Mouse (Mus musculus): Measurements from ENCODE around the gene Adcy2. TPM values are rescaled to one million over a fixed set of nuclear protein-coding genes. Genes with fewer than 3 reads are reported as not detected.

The Adcy2 gene
- polyA plus RNA-seq, 1 experiment from 2014 or later, result 4.9 TPM

DNA sequence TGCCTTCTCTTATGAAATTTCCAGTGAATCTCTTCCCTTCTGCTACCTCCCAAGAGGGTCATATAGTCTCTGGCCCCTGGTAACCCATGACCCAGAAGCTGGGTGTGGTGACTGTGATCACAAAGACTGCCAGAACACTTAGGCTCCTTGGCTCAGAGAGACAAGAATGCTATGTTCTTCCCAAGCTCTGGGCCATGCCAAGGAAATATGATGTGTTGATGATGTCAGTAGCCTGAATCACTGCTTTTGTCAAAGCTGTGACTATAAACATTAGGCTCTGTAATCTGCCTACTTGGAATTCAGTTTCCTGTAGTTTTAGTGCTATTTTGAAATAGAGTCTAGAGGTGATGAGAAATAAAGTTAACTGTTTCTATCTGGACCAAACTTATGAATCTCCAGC is 206.1 kb downstream of the Adcy2 start:
- Histone ChIP-seq H3K4me2 (no peak overlapping the region), H3K4me1 (replicated peaks) (no peaks in the 10 kb centered on the region), H3K4me3 (no peak overlapping the region), H3K27me3 (no peaks in the 10 kb centered on the region), H3K9ac (no peak overlapping the region), H3K36me3 (no peaks in the 10 kb centered on the region), H3K27ac (no peak overlapping the region), H3K9me3 (no peaks in the 10 kb centered on the region)
- no peak for ATAC-seq (ENCODE audit: low FRiP score)

DNA sequence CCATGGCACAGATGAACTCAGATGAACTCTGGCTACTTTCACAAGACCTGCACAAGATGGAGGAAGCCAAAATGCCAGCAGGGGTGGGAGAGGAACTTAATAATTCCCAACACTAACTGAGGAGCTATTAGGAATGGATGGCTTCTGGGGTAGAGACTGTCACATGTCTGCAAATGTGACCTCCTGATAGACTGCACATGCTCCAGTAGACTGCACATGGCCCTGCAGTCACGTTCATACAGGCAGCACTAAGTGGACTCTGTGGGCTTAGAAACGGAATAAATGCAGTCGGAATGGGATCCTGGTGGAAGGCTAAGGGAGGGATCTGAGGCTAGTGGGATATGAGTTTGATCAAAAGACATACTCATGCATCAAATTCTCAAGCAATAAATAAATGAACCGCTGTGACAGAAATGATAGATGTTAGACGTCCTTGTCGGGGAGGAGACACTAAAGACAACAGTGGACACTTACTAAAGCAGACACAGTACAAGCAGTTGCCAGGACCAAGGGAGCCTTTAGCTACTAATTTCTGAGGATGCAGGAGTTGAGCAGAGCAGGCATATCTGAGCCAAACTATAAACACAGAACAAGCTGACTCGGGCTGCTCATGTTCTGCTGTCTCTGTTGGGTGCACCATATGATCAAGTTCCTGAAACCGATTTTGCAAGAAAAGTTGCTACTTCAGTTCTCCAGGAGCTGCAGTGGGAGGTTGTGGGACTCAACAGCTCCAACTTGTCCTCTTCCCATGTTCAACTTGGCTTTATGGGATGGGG is 211.9 kb downstream of the Adcy2 start:
- Histone ChIP-seq H3K9ac (no peak overlapping the region), H3K9me3 (no peaks in the 10 kb centered on the region), H3K36me3 (no peaks in the 10 kb centered on the region), H3K4me1 (replicated peaks) (no peaks in the 10 kb centered on the region), H3K27ac (no peak overlapping the region), H3K4me2 (no peak overlapping the region), H3K27me3 (no peaks in the 10 kb centered on the region), H3K4me3 (no peak overlapping the region)
- WGBS, result 91% methylated on average over 8 of the region's 8 CpGs
- no peak for ATAC-seq (ENCODE audit: low FRiP score)

DNA sequence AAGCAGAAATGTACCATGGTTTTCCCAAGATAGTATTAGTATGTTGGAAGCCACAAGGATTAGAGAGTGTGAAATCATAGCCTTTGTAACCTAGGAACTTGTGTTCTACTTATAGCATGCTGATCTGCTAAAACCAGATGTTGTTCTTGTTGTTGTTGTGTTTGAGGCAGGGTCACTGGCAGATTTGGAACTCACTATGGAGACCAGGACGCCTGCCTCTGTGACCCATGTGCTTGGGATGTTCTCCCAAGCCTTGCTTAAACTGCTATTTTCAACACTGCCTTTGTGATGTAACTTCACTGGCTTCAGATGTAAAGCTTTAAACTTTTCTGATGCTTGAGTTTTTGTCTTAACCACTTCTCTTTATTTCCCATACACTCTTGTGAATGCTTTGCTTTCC is 216.2 kb downstream of the Adcy2 start:
- no peak for ATAC-seq (ENCODE audit: low FRiP score)
- 61% methylated on average over 1 of the region's 1 CpGs for WGBS
- no peaks in the 10 kb centered on the region for H3K36me3 ChIP-seq

DNA sequence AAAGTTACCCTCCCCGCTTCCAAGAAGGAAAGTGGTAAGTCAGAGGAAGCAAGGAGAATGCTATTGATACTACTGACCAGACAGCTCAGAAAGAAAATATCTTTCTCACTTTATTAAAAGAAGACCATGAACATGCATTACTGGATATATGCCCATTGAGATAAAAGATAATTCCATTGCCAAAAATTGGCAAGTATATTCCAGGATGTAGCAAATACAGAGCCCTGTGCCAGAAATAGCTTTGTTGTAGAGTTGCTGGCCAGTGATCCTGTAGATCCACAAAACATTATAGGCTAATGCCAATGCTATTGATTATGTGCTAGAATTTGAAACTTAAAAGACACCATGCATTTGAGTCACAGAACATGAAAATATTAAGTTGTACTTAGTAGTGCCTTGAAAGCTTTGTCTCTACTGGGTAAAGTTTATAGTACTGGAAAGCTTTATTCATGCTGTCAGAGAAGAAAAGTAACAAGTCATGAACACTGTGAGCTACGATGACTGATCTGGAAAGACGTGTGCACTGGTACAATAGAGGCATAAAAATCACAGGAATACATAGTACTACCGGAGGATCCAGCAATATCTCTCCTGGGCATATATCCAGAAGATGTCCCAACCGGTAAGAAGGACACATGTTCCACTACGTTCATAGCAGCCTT is 221.2 kb downstream of the Adcy2 start:
- WGBS, result 94% methylated on average over 6 of the region's 6 CpGs
- no peak overlapping the region for H3K27ac ChIP-seq
- H3K4me2 ChIP-seq, result no peak overlapping the region
- no peaks in the 10 kb centered on the region for H3K36me3 ChIP-seq
- H3K9me3 ChIP-seq, result no peaks in the 10 kb centered on the region
- no peak overlapping the region for H3K4me3 ChIP-seq
- no peaks in the 10 kb centered on the region for H3K27me3 ChIP-seq
- no peak overlapping the region for H3K9ac ChIP-seq
- no peaks in the 10 kb centered on the region for H3K4me1 ChIP-seq (replicated peaks)
- ATAC-seq (ENCODE audit: low FRiP score), result no peak

More for the DNA sequence above, 216.2 kb downstream of the Adcy2 start:
- Histone ChIP-seq H3K27ac (no peak overlapping the region), H3K4me1 (replicated peaks) (no peaks in the 10 kb centered on the region), H3K27me3 (no peaks in the 10 kb centered on the region), H3K9me3 (no peaks in the 10 kb centered on the region), H3K4me2 (no peak overlapping the region), H3K4me3 (no peak overlapping the region), H3K9ac (no peak overlapping the region)

DNA sequence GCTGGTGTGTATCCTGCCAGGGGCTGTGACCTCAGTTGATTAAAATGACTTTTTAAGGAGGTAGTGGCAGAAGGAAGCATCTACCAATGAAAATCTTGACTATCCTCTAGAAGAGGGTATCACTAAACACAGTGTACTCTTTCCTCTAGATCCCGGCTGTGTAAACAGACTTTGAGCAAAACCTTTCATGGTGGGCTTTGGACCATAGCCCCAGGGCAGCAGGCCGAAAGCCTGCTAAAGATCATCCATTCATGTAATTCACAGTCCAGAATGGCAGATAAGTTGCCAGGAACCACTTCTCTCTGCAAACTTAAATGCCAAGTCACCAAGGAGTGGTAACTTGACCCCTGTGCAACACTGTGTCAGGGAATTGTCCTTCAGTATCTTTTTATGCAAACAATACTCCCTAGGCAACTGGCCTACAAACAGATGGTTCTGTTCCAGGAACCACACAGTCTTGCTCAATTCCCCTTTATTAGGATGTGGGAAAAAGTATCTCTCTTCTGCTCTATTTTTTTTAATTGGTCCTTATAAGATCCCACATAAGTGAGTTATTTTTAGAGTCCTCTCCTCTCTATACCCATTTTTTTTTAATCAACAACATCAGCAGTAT is 225.6 kb downstream of the Adcy2 start:
- Histone ChIP-seq H3K4me3 (no peak overlapping the region), H3K4me2 (no peak overlapping the region), H3K27ac (no peak overlapping the region), H3K9me3 (no peaks in the 10 kb centered on the region), H3K36me3 (no peaks in the 10 kb centered on the region), H3K9ac (no peak overlapping the region), H3K4me1 (replicated peaks) (no peaks in the 10 kb centered on the region), H3K27me3 (no peaks in the 10 kb centered on the region)
- WGBS, result 72% methylated on average over 2 of the region's 2 CpGs
- no peak for ATAC-seq (ENCODE audit: low FRiP score)

DNA sequence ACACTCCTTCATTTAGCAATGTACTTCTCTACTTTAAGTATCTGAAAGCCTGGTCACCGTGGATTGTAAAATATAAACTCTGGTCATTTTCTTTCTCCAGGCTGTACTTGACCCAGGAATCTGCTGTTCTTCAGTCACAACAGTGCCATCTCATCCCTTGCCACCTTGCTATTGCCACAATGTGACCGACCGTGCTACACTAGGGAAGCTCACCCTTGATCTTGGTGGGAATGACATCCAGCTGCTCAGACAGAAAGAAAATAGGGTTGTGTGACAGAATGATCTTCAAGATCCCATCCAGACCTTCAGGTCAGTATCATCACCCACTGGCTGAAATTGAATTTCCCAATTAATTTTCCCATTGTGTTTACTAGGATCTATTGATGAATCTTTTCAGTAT is 230.8 kb downstream of the Adcy2 start:
- Histone ChIP-seq H3K4me2 (no peak overlapping the region), H3K4me1 (replicated peaks) (no peaks in the 10 kb centered on the region), H3K27ac (no peak overlapping the region), H3K4me3 (no peak overlapping the region), H3K9ac (no peak overlapping the region), H3K36me3 (no peaks in the 10 kb centered on the region), H3K9me3 (no peaks in the 10 kb centered on the region), H3K27me3 (no peaks in the 10 kb centered on the region)
- ATAC-seq (ENCODE audit: low FRiP score), result no peak
- WGBS, result 92% methylated on average over 3 of the region's 3 CpGs

DNA sequence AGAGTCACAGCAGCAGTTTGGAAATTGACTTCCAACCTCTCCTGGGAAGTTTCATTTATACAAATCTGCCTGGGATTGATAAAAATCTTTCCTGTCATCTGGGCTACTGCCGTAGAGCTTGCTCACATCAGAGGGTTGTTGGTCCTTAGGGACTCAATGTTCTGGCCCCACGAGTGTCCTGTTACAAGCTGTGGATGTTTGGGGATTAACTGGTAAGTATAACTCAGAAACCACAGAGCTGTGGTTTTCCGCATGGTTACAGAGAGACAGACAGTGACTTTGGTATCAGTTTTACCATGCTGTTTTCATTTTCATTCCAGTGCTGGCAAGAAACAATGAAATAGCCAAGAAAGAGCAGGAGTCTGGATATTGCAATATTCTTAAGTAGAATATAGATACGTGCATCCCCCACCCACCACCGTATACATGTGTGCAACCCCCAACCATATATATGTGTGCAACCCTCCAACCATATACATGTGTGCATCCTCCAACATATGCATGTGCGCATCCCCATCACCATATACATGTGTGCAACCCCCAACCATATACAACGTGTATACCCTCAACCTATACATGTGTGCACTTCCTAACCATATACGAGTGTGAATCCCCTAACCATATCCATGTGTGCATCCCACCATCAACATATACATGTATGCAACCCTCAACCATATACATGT is 233.3 kb downstream of the Adcy2 start:
- H3K9ac ChIP-seq, result no peak overlapping the region
- H3K27ac ChIP-seq, result no peak overlapping the region
- H3K4me3 ChIP-seq, result no peak overlapping the region
- H3K4me1 ChIP-seq (replicated peaks), result no peaks in the 10 kb centered on the region
- whole genome bisulfite sequencing, result 86% methylated on average over 8 of the region's 8 CpGs
- H3K36me3 ChIP-seq, result no peaks in the 10 kb centered on the region
- H3K27me3 ChIP-seq, result no peaks in the 10 kb centered on the region
- no peak overlapping the region for H3K4me2 ChIP-seq
- ATAC-seq (ENCODE audit: low FRiP score), result no peak
- no peaks in the 10 kb centered on the region for H3K9me3 ChIP-seq

- no peak overlapping the region for H3K27ac ChIP-seq
- no peaks in the 10 kb centered on the region for H3K27me3 ChIP-seq
- no peak overlapping the region for H3K4me3 ChIP-seq
- 88% methylated on average over 3 of the region's 3 CpGs for WGBS
- H3K4me1 ChIP-seq (replicated peaks), result no peaks in the 10 kb centered on the region
- no peak for ATAC-seq (ENCODE audit: low FRiP score)
- no peaks in the 10 kb centered on the region for H3K9me3 ChIP-seq
- H3K4me2 ChIP-seq, result no peak overlapping the region
- no peaks in the 10 kb centered on the region for H3K36me3 ChIP-seq
- H3K9ac ChIP-seq, result no peak overlapping the region
Measured at GRCm38 (mm10) chr13:68764614-68765013, 234.7 kb downstream of the Adcy2 start.

DNA sequence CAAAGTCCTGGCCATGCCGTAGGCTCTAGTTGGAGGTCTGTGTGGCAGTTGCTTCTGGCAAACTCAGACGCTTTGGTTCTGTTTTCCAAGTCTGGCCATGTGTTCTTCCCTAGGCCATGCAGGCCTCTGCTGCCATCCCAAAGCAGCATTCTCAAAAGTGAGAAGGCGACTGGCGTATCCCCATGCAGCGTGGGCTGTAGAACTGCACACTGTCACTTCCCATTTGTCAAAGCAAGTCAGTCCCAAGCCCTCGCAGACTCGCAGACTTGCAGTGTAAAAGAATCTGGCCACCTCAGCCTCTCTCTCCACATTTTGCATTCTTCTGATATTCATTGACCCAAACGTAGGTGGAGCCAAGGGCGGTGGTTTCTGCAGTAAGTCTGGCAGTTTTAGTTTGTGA is 249.5 kb downstream of the Adcy2 start:
- H3K4me1 ChIP-seq (replicated peaks), result no peaks in the 10 kb centered on the region
- H3K4me3 ChIP-seq, result no peak overlapping the region
- no peaks in the 10 kb centered on the region for H3K36me3 ChIP-seq
- H3K27ac ChIP-seq, result no peak overlapping the region
- 73% methylated on average over 9 of the region's 9 CpGs for WGBS
- ATAC-seq (ENCODE audit: low FRiP score), result no peak
- H3K9me3 ChIP-seq, result no peaks in the 10 kb centered on the region
- H3K4me2 ChIP-seq, result no peak overlapping the region
- no peak overlapping the region for H3K9ac ChIP-seq
- no peaks in the 10 kb centered on the region for H3K27me3 ChIP-seq

- H3K27me3 ChIP-seq, result no peaks in the 10 kb centered on the region
- 93% methylated on average over 2 of the region's 2 CpGs for WGBS
- no peaks in the 10 kb centered on the region for H3K36me3 ChIP-seq
- H3K4me2 ChIP-seq, result no peak overlapping the region
- H3K9me3 ChIP-seq, result no peaks in the 10 kb centered on the region
- no peak for ATAC-seq (ENCODE audit: low FRiP score)
- H3K9ac ChIP-seq, result no peak overlapping the region
- H3K4me3 ChIP-seq, result no peak overlapping the region
- H3K4me1 ChIP-seq (replicated peaks), result no peaks in the 10 kb centered on the region
- no peak overlapping the region for H3K27ac ChIP-seq
Measured at GRCm38 (mm10) chr13:68749370-68749769, 250.0 kb downstream of the Adcy2 start.

- no peaks in the 10 kb centered on the region for H3K27me3 ChIP-seq
- H3K36me3 ChIP-seq, result no peaks in the 10 kb centered on the region
- WGBS, result 88% methylated on average over 5 of the region's 5 CpGs
- no peaks in the 10 kb centered on the region for H3K4me1 ChIP-seq (replicated peaks)
- no peak overlapping the region for H3K9ac ChIP-seq
- ATAC-seq (ENCODE audit: low FRiP score), result no peak
- no peak overlapping the region for H3K27ac ChIP-seq
- H3K4me3 ChIP-seq, result no peak overlapping the region
- no peaks in the 10 kb centered on the region for H3K9me3 ChIP-seq
- no peak overlapping the region for H3K4me2 ChIP-seq
Measured at GRCm38 (mm10) chr13:68745426-68745825, 253.9 kb downstream of the Adcy2 start.

DNA sequence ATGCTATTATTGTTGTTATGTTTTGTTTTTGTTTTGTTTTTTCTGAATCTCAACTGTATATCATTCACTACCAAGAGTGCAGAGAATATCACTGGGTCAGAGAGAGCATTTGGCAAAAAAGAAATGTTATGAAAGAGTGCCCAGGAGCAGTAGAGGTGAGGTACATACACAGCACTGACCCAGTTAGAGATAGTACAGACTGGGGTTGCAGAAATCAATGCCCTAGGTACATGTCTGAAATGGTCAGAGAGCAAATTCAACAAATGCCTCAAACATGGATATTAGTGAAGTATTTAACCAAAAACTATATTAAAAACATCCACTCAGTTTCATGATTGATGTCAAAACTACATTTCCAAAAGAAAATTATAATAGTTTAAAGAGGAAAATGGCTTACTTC is 286.7 kb downstream of the Adcy2 start:
- H3K4me1 ChIP-seq (replicated peaks), result no peaks in the 10 kb centered on the region
- H3K4me2 ChIP-seq, result no peak overlapping the region
- no peaks in the 10 kb centered on the region for H3K27me3 ChIP-seq
- no peaks in the 10 kb centered on the region for H3K36me3 ChIP-seq
- no peak overlapping the region for H3K4me3 ChIP-seq
- no peak overlapping the region for H3K27ac ChIP-seq
- no peaks in the 10 kb centered on the region for H3K9me3 ChIP-seq
- ATAC-seq (ENCODE audit: low FRiP score), result no peak
- no peak overlapping the region for H3K9ac ChIP-seq

All from hindbrain, embryonic 13.5 days (tissue).